Mouse (Mus musculus) midbrain, embryonic 14.5 days (tissue): Measurements from ENCODE around the gene 9930021J03Rik. TPM values are rescaled to one million over a fixed set of nuclear protein-coding genes. Genes with fewer than 3 reads are reported as not detected.

Experiments
- ATAC-seq: fragments of 200-750 bp; cut with Nextera tagmentation; 2 replicates; pipeline ENCODE4 v1.8.0; 2017; ENCODE audit warnings: moderate number of reproducible peaks, moderate library complexity; ENCODE audit not compliant: low FRiP score, low TSS enrichment
- DNase-seq: peaks from one replicate; pipeline ENCODE4 v3.0.0-alpha.2; 2015
- H3K27ac ChIP-seq: fragments of 300-500 bp; sonication (generic); replicated peaks from 2 replicates; pipeline ENCODE4 v1.5.1; 2014; ENCODE audit warnings: mild to moderate bottlenecking, low read depth, low read length, moderate library complexity
- H3K27me3 ChIP-seq: fragments of 300-500 bp; sonication (generic); 2 replicates; pipeline ENCODE4 v1.6.1; 2014; ENCODE audit warnings: low read length, control low read depth, mixed read lengths; ENCODE audit not compliant: control insufficient read depth, insufficient read depth
- H3K36me3 ChIP-seq: fragments of 300-500 bp; sonication (generic); 2 replicates; pipeline ENCODE4 v1.6.1; 2014; ENCODE audit warnings: low read length, control low read depth; ENCODE audit not compliant: control insufficient read depth, insufficient read depth
- H3K4me1 ChIP-seq: fragments of 300-500 bp; sonication (generic); 2 replicates; pipeline ENCODE4 v1.6.1; 2014; ENCODE audit warnings: mild to moderate bottlenecking, antibody characterized with exemption, low read length, control low read depth; ENCODE audit not compliant: control insufficient read depth, insufficient read depth
- H3K4me2 ChIP-seq: fragments of 300-500 bp; sonication (generic); 2 replicates; pipeline ENCODE4 v1.6.1; 2014; ENCODE audit warnings: mild to moderate bottlenecking, low read length, moderate library complexity
- H3K4me3 ChIP-seq: fragments of 300-500 bp; sonication (generic); replicated peaks from 2 replicates; pipeline ENCODE4 v1.5.1; 2014; ENCODE audit warnings: low read depth, low read length
- H3K9ac ChIP-seq: fragments of 300-500 bp; sonication (generic); replicated peaks from 2 replicates; pipeline ENCODE4 v1.6.1; 2014; ENCODE audit warnings: mild to moderate bottlenecking, low read length, moderate library complexity
- H3K9me3 ChIP-seq: fragments of 300-500 bp; sonication (generic); 2 replicates; pipeline ENCODE4 v1.6.1; 2016; ENCODE audit warnings: low read length, control low read depth, mixed read lengths; ENCODE audit not compliant: control insufficient read depth
- WGBS: fragments of 180-500 bp; shearing (Covaris S2); extraction: QIAGEN DNeasy Blood & Tissue Kit; methylation state at CpG from one replicate; pipeline ENCODE4 v1.1.7; 2014; 5-methylcytosine and 5-hydroxymethylcytosine counted together
- polyA plus RNA-seq: library from polyadenylated mRNA; unstranded; fragments of >200 nt; fragmentation: Nextera tagmentation; extraction: Ambion mirVana; gene quantifications from 2 replicates; pipeline ENCODE4 v1.2.1, GENCODE M21; 2014

Gene 9930021J03Rik
- polyA plus RNA-seq, 1 experiment from 2014 or later, result 12.2 TPM

DNA sequence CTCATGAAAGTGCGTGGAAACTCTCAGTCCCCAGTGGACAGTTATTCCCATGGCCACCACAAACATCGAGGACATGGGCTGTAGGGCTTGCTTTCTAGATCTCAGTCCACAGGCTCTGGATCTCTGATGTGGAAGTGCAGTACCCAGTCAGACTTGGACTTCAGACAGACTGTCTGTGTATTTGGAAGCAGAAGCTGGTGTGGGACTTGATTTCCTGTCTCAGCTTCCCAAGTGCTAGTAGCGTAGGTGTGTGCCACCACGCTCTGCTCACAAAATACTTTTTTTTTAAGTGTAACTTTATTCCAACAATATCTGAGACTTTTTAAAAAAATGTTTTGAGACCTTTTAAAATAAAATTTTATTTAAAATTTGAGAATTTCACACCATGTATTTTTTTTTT, 109.5 kb downstream of the 9930021J03Rik start:
- Histone ChIP-seq H3K4me3 (no peak overlapping the region), H3K27ac (no peak overlapping the region), H3K36me3 (no peaks in the 10 kb centered on the region), H3K9ac (no peak overlapping the region), H3K4me1 (no peaks in the 10 kb centered on the region), H3K27me3 (no peaks in the 10 kb centered on the region), H3K9me3 (no peaks in the 10 kb centered on the region), H3K4me2 (no peak overlapping the region)
- no peak for DNase-seq
- WGBS, result 94% methylated on average over 4 of the region's 4 CpGs
- ATAC-seq, result no peak

GRCm38 (mm10) chr19:29695071-29695470, 110.7 kb downstream of the 9930021J03Rik start:
- WGBS, result 84% methylated on average over 10 of the region's 10 CpGs
- Histone ChIP-seq H3K36me3 (no peaks in the 10 kb centered on the region), H3K4me1 (no peaks in the 10 kb centered on the region), H3K9me3 (no peaks in the 10 kb centered on the region), H3K27me3 (no peaks in the 10 kb centered on the region), H3K9ac (no peak overlapping the region), H3K4me2 (no peak overlapping the region), H3K4me3 (no peak overlapping the region), H3K27ac (no peak overlapping the region)
- ATAC-seq (no peak), DNase-seq (no peak)

GRCm38 (mm10) chr19:29683844-29684540, 121.8 kb downstream of the 9930021J03Rik start:
- 51% methylated on average over 16 of the region's 16 CpGs for WGBS
- no peaks in the 10 kb centered on the region for H3K36me3 ChIP-seq

GRCm38 (mm10) chr19:29680182-29681152, 125.3 kb downstream of the 9930021J03Rik start:
- no peak overlapping the region for H3K27ac ChIP-seq
- no peaks in the 10 kb centered on the region for H3K27me3 ChIP-seq
- no peak for DNase-seq
- no peak overlapping the region for H3K9ac ChIP-seq
- ATAC-seq, result no peak
- no peak overlapping the region for H3K4me2 ChIP-seq
- WGBS, result 91% methylated on average over 13 of the region's 13 CpGs
- H3K36me3 ChIP-seq, result no peaks in the 10 kb centered on the region
- no peaks in the 10 kb centered on the region for H3K9me3 ChIP-seq
- H3K4me3 ChIP-seq, result no peak overlapping the region
- no peaks in the 10 kb centered on the region for H3K4me1 ChIP-seq

More at GRCm38 (mm10) chr19:29683844-29684540, 121.8 kb downstream of the 9930021J03Rik start:
- ATAC-seq, result peak; percentile 27; the same call in 1 of the 2 replicates
- Histone ChIP-seq H3K4me3 (no peak overlapping the region), H3K4me2 (no peak overlapping the region), H3K4me1 (no peaks in the 10 kb centered on the region), H3K9me3 (no peaks in the 10 kb centered on the region), H3K27me3 (no peaks in the 10 kb centered on the region), H3K27ac (no peak overlapping the region), H3K9ac (no peak overlapping the region)
- peak; percentile 92 for DNase-seq

GRCm38 (mm10) chr19:29678181-29678778, 127.5 kb downstream of the 9930021J03Rik start:
- Histone ChIP-seq H3K9me3 (no peaks in the 10 kb centered on the region), H3K4me2 (no peak overlapping the region), H3K4me1 (no peaks in the 10 kb centered on the region), H3K27ac (no peak overlapping the region), H3K9ac (no peak overlapping the region), H3K36me3 (no peaks in the 10 kb centered on the region), H3K4me3 (no peak overlapping the region), H3K27me3 (no peaks in the 10 kb centered on the region)
- 87% methylated on average over 6 of the region's 6 CpGs for WGBS
- DNase-seq, result no peak
- ATAC-seq, result no peak

DNA sequence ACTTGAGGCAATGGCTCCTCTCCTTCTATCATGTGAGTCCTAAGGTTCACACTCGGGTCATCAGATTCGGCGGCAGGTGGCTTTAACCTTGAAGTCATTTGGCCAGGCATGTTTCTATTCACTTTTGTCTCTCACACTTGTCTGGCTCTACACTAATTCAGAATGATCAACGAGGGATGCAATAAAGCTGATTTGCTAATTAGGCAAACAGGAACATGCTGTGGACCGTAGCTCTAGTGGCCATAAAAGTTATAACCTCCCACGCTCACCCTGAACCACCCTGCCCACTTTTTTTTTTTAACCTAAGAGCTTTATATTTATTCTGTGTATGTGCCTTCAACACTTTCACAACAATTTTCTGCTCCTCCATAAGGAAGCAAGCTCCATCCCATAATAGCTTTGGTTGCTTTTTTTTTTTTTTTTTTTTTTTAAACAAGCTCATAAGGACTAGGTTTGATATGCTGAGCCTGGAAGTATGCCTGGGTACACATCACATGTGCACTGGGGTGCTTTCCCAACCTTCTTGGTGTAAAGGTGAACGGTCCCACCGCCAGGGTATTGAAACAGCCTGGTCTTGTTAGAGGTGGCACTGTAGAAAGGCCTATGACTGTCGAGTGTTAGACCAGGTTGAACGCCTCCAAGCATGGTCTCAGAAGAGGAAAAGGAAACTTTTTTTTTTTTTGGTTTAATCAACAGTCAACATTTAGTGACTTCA, 129.2 kb downstream of the 9930021J03Rik start:
- Histone ChIP-seq H3K9me3 (no peaks in the 10 kb centered on the region), H3K4me2 (no peak overlapping the region), H3K27ac (no peak overlapping the region), H3K4me1 (no peaks in the 10 kb centered on the region), H3K9ac (no peak overlapping the region), H3K27me3 (no peaks in the 10 kb centered on the region), H3K4me3 (no peak overlapping the region), H3K36me3 (no peaks in the 10 kb centered on the region)
- ATAC-seq (no peak), DNase-seq (no peak)
- 90% methylated on average over 10 of the region's 10 CpGs for WGBS

DNA sequence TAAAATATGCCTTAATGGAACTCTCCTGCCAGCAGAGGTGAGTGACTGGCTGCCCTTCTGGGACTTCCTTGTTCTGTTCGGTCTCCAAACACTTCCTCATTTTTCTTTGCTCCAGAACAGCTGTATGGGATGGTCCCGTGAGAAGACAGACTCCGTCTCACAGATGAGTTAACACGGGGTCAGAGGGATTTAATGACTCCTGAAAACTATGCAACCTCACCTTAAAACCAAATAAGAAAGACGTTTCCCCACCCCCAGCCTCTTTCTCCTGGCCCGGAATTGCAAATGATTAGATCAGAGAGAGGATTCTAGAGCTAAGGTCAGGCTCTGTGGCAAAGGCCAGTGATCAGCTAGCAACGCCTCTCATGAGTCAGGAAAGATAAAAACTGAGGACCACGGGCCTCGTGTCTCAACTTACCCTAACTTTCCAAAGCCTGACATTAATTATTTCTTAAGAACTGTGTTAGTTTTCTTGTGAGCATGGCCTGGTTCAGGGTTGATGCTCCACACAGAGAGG, 130.2 kb downstream of the 9930021J03Rik start:
- Histone ChIP-seq H3K4me3 (no peak overlapping the region), H3K4me1 (no peaks in the 10 kb centered on the region), H3K27ac (no peak overlapping the region), H3K27me3 (no peaks in the 10 kb centered on the region), H3K36me3 (no peaks in the 10 kb centered on the region), H3K9ac (no peak overlapping the region), H3K4me2 (no peak overlapping the region), H3K9me3 (no peaks in the 10 kb centered on the region)
- ATAC-seq, result no peak
- no peak for DNase-seq
- 71% methylated on average over 9 of the region's 9 CpGs for WGBS

- ATAC-seq (no peak), DNase-seq (no peak)
- H3K36me3 ChIP-seq, result no peaks in the 10 kb centered on the region
- H3K4me3 ChIP-seq, result no peak overlapping the region
- H3K27me3 ChIP-seq, result no peaks in the 10 kb centered on the region
- WGBS, result 96% methylated on average over 7 of the region's 7 CpGs
- H3K9ac ChIP-seq, result no peak overlapping the region
- H3K27ac ChIP-seq, result no peak overlapping the region
- no peaks in the 10 kb centered on the region for H3K4me1 ChIP-seq
- H3K9me3 ChIP-seq, result no peaks in the 10 kb centered on the region
- H3K4me2 ChIP-seq, result no peak overlapping the region
These were observed 130.8 kb downstream of the 9930021J03Rik start for GRCm38 (mm10) chr19:29674946-29675345.
